Mouse (Mus musculus): ENCODE data around the gene Hspb8.

DNA sequence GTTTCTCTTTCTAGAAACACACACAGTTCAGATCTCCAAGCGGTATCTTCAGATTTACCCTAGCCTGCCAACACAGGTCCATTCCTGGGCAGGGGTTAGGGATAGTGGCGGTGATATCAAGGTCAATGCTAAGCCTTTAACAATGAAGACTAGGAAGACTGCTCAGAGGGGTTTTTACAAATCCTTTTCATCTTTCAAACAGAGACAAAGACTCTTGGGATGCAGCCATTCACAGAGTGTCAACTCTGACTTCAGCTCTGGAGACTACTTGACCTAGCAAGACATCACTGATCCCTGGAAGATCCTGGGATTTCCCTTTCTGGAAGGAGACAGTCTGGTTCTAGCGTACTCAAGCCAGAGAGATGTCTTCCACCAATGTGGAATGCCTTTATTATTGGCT, 21.9 kb downstream of the Hspb8 start:
- TF ChIP-seq POLR2A (IDR thresholded peaks at IDR 0.05; ENCODE audit: borderline replicate concordance, low read depth, low read length) (no peak), CTCF (IDR thresholded peaks at IDR 0.05; ENCODE audit: low read depth, low read length) (no peak)
